Mouse (Mus musculus): ENCODE data around the gene Arhgap27.
"Not testable (repeated sequence)": the region's sequence is repeated elsewhere in the genome, so short reads cannot be mapped to it uniquely, and the experiment has no call there.

Arhgap27 gene

DNA sequence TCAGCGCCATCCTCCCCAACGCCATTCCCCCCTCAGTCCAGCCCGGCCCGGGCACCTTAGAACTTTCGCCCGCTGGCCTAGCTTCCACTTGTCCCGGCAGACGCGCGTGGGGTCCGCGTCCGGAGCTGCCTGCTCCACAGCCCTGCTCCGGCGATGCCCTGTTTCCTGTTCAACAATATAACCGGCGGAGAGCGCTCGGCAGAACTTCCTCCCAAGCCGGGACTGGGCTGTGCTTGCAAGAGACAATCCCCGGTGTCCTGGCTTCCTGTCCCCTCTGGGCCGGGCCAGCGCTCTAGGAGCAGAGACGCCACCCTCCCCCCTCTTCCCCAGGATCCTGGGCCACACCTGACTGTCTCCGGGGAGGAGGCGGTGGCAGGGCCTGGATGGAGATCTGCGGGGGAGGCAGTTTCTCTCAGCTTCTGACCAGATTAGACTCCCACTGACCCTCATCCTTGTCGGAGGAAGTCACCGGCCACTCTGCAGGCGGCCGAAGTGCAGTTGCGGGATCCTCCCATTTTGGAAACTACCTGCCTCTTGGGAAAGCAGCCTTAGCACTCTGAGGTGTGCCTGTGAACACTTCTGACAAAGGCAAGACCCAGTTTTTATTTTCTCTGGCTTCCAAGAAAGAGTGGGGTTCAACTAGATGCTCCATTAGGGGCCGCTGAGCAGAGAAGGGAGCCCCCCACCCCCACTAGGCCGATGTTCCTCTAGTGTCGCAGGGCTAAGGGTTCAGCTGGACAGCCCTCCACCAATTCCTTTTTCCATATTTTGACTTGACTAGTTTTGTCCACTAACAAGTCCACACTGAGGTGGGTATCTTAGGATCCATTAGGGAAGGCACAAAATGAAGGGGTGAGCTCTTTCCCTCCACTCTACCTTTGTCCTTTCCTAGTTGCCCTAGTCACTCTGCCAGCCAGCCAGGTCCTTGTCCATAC, at the start of gene Arhgap27:
Gene Arhgap27, minus strand, starts transcription at position 479 of the 935 bp plus-strand sequence.
- in situ Hi-C loops (cut with MboI; ENCODE audit: low sequenced_read_pairs): no loop called here

DNA sequence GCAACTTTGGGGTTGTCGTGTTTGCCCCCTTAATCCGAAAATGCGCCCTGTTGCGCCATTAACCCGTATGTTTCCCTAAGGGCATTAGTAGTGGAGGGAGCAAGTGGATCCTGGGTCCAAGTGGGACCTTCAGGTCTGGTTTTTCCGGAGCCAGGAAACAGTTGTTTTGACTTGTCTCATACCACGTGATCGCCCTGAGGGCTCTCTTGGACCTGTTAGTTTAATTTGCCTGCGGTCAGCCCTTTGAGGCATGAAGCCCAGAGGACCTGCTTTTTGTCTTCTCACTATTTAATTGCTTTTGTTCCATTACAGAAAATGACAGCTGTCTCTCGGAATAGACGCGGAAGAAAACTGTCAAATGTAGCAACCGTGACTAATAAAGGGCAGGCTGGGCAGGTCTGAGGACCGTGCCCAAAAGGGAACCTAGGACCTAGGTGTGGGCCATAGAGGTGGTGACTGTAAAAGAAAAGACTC, 49.5 kb upstream of the Arhgap27 start:
- in situ Hi-C loops (cut with MboI; ENCODE audit: low sequenced_read_pairs): no loop called here

DNA sequence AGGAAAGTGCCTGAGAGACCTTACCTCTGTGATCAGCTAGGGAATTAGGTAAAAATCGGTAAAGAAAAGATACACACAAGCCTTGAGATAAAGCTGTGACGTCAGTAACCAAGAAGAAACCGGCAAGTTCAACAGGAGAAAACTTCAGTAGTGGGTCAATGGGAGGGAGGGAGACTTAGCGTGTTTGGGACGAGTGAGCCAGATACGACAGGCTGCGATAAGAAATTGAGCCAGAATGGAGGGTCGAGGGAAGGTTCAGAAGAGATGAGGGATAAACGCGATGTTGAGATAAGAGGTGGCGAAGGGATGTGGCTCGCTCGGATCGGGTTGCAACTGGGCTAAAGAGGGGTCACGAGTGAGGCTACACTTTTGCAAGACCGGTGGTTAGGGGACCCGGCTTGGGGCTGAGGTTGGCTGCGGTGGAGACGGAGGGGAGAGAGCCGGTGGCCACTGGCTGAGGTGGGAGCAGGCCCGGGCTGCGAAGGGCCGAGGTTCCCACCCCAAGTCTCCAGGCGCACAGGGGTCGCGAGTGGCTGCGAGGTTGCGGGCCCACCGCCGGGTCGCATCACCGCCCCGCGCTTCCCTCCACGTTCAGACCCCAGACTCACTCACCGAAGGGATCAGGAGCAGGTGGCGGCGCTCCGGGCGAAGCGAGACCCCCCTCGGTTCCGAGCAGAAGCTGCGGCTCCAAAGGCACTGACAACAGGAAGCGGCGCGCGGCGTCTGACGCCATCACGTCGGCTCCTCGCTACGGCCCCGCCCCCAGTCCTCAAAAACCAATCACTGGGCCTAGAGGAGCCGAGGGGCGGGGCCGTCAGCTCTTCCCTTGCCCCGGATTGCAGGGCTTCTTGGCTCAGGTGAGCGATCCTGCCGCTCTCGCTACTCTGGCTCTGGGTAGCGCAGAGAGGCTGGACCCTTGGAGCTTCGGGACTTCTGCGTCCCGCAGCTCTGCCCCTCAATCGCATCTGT, 48.8 kb upstream of the Arhgap27 start, which contains the start of gene Plekhm1:
Gene Plekhm1, minus strand, starts transcription at position 707 of the 969 bp plus-strand sequence.
- in situ Hi-C loops (cut with MboI; ENCODE audit: low sequenced_read_pairs): no loop called here

DNA sequence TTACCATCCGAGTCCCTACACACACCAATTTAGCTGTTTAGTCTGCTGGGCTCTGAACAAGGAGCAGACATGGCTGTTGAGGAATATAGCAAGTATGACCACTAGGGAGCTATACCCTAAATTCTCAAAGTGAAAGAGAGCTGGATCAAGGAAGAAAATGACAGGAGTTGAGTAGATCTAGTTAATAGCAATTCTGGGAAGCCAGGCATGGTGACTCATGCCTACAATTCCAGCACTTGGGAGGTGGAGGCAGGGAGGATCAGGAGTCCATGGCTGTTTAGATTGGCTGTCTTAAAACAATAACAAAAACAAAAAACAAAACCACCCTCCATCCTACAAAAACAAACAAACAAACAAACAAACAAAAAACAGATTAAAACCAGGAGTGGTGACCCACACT, 47.8 kb upstream of the Arhgap27 start:
- in situ Hi-C loops (cut with MboI; ENCODE audit: low sequenced_read_pairs): no loop called here

GRCm38 (mm10) chr11:103408880-103409279, 45.4 kb upstream of the Arhgap27 start:
- in situ Hi-C loops (cut with MboI; ENCODE audit: low sequenced_read_pairs): no loop called here

DNA sequence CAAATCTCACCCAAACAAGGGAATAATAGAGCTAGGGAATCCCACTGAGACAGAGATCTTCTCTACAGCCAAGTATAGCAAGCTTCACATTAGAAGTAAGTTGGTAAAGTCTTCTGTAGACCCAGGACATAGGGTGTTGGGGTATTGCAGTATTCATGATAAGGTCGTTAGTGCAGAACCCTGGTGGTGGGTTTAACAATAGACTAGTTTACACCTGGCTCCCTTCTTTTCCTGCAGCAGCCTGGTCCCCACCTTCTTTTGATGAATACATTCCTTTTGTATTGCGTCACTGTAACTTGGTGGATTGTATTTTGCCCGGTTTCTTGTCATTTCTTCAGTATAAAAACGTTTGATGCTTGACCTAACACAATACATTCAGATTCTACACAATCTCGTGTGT, 43.6 kb upstream of the Arhgap27 start:
- in situ Hi-C loops (cut with MboI; ENCODE audit: low sequenced_read_pairs): not testable (repeated sequence)

GRCm38 (mm10) chr11:103406551-103406950, 43.1 kb upstream of the Arhgap27 start:
- in situ Hi-C loops (cut with MboI; ENCODE audit: low sequenced_read_pairs): no loop called here

DNA sequence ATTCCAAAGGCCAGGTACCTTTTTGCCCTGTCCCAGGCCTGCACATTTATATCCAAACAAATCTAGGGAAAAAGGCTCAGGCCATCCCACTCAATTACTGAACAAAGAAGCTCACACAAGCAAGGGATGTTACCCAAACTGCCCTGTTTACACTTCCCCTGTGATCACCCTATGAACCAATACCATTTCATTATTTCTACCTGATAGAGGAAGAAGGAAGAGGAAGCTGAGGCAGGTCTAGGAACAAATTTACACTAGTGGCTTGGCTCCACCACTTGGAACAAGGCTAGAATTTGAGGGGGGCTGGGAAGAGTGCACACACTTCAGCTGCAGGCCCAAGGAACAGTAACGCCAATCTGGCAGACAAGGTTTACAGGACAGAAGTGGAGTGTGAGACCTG, 42.3 kb upstream of the Arhgap27 start:
- in situ Hi-C loops (cut with MboI; ENCODE audit: low sequenced_read_pairs): no loop called here

DNA sequence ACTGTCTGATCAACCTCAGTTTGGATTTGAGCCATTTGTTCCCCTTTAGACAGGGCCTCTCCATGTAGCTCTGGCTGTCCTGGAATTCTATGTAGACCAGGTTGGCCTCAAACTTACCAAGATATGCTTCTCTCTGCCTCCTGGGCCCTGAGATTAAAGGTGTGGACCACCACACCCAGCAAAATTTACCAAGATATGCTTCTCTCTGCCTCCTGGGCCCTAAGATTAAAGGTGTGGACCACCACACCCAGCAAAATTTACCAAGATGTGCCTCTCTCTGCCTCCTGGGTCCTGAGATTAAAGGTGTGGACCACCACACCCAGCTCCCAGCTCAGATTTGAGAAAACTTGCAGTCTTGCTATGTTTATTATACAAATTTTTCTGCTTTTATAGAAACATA, 41.1 kb upstream of the Arhgap27 start:
- in situ Hi-C loops (cut with MboI; ENCODE audit: low sequenced_read_pairs): no loop called here

GRCm38 (mm10) chr11:103403776-103404175, 40.3 kb upstream of the Arhgap27 start:
- in situ Hi-C loops (cut with MboI; ENCODE audit: low sequenced_read_pairs): no loop called here

DNA sequence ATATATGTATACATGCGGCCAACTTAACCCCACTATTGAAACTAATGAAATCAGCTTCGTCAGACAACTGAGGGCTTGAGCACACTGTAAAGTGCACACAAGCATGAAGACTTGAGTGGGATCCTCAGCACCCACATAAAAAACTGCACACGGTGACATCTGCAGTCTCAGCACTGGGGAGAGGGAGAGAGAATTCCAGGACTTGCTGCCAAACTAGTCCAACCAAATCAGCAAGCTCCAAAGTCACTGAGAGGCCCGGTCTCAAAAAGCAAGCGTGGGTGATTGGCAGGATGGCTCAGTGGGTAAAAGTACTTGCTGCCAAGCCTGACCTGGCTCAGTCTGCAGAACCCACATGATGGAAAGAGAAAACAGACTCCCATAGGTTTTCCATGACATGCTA, 39.2 kb upstream of the Arhgap27 start:
- in situ Hi-C loops (cut with MboI; ENCODE audit: low sequenced_read_pairs): no loop called here

- in situ Hi-C loops (cut with MboI; ENCODE audit: low sequenced_read_pairs): no loop called here
These were observed 38.7 kb upstream of the Arhgap27 start for GRCm38 (mm10) chr11:103402198-103402597.

- in situ Hi-C loops (cut with MboI; ENCODE audit: low sequenced_read_pairs): no loop called here
These were observed 36.5 kb upstream of the Arhgap27 start for GRCm38 (mm10) chr11:103399986-103400385.

DNA sequence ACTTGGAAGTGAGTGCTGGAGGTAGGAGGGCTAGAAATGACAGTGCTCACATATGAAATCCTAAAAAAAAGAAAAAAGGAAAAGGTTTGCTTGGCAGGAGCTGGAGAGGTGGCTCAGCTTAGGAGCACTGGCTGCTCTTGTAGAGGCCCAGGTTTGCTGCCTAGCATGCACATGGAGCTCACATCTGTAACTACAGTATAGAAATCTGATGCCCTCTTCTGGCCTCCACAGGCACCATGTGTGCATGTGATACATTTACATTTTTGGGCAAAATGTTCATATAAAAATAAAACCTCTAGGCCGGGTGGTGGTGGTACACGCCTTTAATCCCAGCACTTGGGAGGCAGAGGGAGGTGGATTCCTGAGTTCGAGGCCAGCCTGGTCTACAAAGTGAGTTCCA, 35.6 kb upstream of the Arhgap27 start:
- in situ Hi-C loops (cut with MboI; ENCODE audit: low sequenced_read_pairs): no loop called here

- in situ Hi-C loops (cut with MboI; ENCODE audit: low sequenced_read_pairs): no loop called here
These were observed 33.2 kb upstream of the Arhgap27 start for GRCm38 (mm10) chr11:103396682-103397081.

DNA sequence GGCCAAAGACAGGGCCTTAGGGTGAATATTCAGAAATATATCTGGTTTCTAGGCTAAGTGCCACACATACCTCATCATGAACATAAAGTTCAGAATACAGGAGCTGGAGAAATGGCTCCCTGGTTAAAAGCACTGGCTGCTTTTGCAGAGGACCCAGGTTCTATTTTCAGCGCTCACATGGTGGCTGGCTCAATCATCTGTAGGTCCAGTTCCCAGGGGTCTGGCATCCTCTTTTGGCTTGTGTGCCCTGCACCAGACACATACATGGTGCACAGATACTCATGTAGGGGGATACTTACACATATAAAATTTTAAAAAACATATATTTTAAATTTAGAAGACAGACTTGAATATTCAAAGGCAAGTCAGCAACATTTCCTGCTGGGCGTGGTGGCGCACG, 32.7 kb upstream of the Arhgap27 start:
- in situ Hi-C loops (cut with MboI; ENCODE audit: low sequenced_read_pairs): no loop called here

DNA sequence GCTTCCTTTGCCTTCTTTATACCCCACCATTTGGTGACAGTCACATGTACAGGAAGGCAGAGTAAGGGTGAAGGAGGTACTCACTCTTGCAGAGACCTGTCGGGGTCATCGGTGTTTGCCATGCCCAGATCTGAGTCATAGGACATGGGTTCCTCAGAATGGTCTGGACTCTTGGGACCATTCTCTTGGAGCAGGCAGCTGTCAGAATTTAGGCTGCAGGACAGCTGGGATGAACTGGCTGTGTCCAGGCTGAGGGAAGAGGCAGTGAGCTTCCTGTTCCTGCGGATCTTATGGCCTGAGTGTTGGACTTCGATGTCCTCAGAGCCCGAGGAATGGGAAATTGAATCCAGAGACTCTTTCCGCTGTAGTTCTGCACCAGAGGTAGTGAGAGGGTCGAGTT, 31.1 kb upstream of the Arhgap27 start:
- in situ Hi-C loops (cut with MboI; ENCODE audit: low sequenced_read_pairs): no loop called here

GRCm38 (mm10) chr11:103394025-103394424, 30.5 kb upstream of the Arhgap27 start:
- in situ Hi-C loops (cut with MboI; ENCODE audit: low sequenced_read_pairs): no loop called here

DNA sequence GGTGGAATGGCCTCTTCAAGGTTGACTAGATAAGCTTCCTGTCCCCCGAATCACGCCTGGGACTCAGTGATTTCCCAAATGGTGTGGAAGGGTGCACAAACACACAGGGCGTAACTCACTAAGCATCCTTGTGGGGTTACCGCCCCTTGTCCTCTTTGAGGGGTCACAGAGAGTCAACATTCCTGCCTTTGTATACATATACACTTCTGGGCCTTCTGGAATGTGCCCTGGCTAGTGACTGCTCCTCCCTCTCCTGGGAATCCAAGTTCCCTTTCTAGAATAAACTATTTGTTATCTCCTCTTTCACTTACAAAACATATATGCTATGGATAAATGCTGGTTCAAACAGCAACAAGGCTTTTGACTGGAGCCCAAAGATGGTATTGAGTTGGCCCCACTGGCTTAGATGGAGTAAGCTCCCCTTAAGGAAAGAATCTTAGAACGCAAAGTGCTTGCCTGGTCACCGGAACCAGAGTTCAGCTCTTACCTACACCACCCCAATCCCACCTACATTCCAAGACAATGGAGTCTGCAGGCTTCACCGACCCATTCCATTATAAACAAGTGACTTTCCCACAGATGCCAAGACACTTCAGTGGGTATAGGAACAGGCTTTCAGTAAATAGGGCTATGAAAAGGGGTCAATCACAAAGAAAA, 24.5 kb upstream of the Arhgap27 start:
- in situ Hi-C loops (cut with MboI; ENCODE audit: low sequenced_read_pairs): no loop called here

GRCm38 (mm10) chr11:103386827-103387226, 23.3 kb upstream of the Arhgap27 start:
- in situ Hi-C loops (cut with MboI; ENCODE audit: low sequenced_read_pairs): no loop called here
